Mouse (Mus musculus) testis, adult 2 months (tissue): ENCODE results near the gene Ccdc70.

Experiments
- CTCF ChIP-seq: fragments of 200-500 bp; IDR thresholded peaks from 2 replicates; pipeline ENCODE4 v1.5.1; 2012; ENCODE audit warnings: low read depth, mild to moderate bottlenecking, inconsistent platforms, low read length, moderate library complexity; ENCODE audit not compliant: control insufficient read depth, insufficient read depth, insufficient replicate concordance
- POLR2A ChIP-seq: fragments of 200-500 bp; IDR thresholded peaks from 2 replicates; pipeline ENCODE4 v1.6.1; 2012; ENCODE audit warnings: low read depth, mild to moderate bottlenecking, inconsistent platforms, low read length, moderate library complexity; ENCODE audit not compliant: control insufficient read depth

DNA sequence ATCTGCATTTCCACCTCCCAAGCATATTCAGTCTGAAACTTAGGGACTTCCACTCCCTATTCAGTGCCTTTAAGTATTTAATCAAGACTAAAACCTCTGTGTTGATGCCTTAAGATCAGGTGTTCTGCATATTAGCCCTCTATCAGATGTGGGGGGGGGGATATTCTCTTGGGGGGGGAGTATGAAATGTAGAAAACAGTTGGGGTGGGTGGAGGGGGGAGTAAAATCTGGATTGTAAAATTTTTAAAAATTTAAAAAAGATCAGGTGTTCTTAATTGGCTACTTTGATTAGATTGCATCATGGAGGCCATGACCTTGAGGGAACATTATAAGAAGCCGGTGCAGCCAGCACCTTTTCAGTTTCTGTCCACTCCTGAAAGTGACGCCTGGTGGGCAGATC is 11.2 kb upstream of the Ccdc70 start, which contains the start of gene Fam90a1a:
- TF ChIP-seq CTCF (no peak), POLR2A (no peak)
